Mouse (Mus musculus) right cerebral cortex, postnatal 4 days (tissue): ENCODE results near the gene Prps1l1.

Experiments
- DNase-seq: peaks from one replicate; pipeline ENCODE4 v3.0.0-alpha.2; 2022

Prps1l1 gene

DNA sequence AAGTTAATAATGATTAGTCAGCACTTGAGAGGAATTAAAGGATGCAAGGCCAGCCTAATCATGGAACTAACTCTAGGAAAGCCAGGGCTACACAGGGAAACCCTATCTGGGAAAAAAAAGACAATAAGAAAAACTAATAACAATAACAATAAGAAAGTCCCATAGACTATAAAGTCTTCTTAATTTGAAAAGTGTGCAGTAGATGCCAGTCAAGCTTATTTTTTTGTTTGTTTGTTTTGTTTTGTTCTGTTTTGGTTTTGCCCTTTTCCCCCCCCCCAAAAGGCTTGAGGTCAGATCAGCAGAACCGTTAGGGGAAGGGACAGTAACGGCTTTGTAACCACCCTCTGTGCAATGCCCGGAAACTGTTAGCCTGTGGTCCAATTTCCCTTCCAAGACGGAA, at the start of gene Prps1l1:
Gene Prps1l1, plus strand, starts transcription at position 301 of the 400 bp plus-strand sequence.
- no peak for DNase-seq

DNA sequence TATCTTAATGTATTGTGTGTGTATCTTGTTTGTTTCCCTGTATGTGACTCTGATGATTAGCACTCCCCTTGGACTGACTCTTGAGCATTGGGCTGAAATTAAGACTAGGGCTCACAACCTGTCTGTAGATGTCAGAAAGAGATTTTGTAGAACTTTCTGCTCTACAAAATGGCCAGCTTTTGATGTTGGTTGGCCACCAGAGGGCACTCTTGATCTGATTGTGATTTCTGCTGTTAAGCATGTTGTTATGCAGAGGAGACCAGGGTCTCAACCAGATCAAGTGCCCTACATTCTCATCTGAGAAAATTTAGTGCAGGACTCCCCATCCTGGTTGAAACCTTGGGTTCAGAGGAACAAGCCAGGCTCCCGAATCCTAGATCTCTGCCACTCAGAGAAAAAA, 46.6 kb upstream of the Prps1l1 start:
- DNase-seq = peak; percentile 16

DNA sequence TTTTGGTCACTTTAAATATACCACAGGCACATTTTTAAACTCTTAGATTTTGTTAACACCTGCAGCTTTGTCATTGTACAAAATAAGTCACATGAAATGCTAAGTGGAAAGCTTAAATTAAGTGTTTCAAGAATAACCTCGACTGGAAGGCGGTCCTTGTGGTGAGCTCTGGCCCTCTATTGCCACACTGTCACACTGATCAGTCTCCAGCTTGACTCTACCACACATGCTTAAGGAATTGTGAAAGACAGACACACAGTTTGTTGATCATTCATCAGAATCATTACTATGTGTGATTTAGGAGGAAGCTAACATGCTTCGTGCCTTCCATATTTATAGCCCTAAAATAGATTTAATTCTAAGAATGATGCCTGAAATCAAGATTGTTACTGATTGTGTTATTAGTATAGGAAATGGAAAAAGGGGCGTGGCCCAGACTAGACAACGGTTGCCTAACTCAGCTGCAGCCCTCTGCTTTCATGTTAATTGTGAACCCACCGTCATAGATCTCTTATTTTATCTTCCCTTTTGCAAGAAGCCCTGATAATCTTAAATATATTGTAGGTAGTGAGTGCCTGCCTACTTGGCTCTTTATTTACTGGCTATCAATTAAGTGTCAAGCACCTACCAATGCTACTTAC, 35.4 kb upstream of the Prps1l1 start:
- no peak for DNase-seq

DNA sequence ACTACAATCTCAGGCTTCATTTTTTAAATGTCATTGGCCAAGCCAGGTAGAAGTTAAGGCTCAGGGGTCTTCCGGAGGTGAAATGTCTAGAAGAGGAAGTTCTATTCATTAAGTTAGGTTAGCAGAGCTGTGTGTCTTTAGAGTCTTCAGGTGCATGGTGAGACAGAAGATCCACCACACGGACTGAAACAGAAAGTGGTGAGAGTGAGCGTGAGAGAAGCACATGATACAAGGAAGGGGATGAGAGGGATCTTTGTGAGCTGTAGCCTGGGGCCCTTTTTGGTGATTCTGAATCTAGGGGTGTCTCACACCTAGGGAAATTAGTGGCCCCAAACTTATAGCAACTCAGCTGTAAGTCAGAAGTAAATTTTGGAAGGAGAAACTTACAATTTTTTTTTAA, 8.6 kb upstream of the Prps1l1 start:
- DNase-seq = no peak

DNA sequence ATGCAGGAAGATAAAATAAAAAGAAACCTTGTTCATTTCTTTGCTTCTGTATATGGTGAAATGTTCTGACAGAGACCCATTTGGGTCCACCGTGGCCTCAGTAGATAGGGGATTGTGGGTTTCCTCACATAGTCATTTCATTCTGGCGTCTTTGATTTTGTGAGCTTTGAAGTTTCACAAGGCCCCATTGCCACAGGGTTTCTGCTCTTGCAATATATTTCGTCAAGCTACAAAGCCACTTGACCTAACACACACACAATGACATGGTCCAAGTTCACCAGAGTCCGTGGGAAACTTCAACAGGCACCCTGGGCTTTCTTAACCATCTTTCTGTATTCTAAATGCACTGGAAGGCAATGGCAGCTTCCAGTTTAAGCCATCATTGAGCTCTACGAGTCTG, 1.3 kb downstream of the Prps1l1 start:
- no peak for DNase-seq

DNA sequence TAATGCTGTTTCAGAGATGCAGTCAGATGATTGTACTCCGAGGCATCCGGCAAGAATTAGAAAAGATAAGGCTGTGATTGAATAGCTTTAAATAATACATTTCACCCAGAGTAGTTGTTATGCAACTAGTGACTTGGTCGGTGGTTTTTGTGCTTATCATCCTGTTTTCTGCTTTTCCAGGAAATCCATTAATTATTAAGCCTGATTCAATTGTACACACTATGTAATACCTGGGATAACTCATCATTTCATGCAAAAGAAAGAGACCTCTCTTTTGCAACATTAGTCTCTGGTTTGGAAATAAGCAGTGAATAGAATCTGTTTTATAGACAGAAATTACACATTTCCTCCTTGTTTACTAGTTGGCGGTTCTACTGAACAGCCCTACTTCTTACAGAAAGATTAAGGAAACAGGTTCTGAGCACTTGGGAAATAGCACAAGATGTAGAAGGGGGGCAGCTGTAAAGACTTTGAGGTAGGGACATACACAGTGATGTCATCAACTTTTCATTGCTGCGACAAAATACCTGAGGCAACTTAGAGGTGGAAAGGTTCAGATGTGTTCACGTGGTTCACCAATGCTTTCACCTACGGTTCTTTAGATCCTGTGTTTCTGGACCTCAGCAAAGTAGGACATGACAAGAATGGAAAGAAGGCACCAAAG, 5.1 kb downstream of the Prps1l1 start:
- no peak for DNase-seq

DNA sequence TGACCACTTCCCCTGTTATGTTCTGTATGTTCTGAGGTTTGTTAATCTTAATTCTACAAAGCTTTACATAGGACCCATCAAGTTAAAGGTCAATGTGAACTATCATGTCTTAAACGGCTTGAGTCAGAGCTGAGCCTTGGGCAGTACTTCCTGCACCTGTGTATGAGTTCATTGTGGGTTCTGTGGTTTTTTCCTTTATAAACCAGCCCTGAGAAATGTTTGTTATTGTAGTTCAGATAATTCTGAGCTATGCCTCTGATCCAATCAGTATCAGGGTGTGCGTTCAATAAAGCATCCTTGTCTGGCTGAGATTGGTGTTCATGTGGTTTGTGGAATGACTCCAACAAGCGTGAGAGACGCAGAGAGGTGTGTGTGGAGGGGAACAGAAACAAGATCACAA, 5.8 kb downstream of the Prps1l1 start:
- DNase-seq = no peak

DNA sequence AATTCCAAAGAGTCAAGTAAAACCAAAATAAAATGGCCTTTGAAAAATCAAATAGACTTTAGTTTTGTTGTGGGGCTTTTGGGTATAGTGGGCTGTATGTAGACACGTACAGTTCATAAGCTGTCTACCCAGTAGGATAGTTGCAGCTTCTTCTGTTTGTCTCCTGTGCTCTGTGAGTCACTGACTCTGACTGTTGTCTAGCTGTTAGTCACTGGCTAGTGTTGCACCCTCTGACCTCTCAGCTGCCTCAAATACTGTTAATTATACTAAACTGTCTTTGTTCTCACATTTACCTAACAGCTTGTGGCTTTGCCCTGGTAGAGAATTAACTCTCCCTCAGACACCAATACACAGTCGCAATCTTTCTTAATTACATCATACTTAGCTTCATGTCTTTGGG, 7.3 kb downstream of the Prps1l1 start:
- DNase-seq = no peak

DNA sequence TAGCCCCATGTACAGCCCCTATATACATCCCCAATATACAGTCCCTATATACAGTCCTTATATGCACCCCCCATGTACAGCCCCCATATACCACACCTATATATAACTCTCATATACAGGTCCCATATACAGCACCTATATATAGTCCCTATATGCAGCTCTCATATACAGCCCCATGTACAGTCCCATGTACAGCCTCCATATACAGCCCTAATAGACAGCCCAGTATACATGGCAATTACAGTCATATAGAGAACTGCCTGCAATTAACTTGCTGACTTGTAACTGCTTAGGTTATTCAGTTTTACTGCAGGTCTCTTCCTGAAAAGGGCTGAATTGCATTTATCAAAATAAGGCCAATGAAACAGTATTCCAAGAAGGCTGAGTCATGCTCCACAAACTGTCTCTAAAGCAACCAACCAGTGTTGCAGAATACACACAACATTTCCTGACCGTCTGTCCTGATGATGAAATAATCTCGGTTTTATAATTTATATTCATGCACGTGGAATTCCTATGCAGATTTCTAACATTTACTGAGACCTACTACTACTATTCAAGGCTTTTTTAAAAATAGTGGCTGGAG, 13.1 kb downstream of the Prps1l1 start:
- no peak for DNase-seq

DNA sequence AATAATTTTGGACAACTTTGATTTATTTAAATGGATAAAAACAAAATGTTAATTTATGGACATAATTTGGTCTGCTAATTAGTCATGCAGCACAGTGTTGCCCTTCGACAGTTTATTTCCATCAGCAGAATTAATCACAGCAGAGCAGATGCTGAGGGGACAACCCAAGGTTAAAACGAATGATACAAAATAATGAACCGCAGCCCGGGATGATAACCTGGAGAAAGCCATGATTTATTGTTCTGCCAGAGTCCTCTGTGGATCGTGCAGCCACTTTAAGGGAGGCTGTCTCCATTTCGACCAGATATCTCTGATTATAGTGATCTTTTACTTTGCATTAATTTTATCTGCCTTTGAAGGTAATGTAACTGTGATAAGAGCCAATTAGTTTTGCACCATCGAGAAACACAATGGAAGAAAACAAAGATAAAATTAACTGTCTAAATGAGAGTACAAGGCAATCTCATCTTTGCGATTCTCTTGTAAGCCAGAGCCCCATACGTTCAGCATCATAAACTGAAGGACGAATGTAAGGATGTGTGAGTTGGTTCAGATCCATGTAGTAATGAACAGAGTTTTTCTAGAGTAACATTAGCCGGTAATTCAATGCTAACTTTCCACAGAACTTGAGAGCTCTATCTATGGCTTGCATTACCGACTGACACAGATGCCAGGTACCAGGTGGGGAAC, 14.4 kb downstream of the Prps1l1 start:
- no peak for DNase-seq

DNA sequence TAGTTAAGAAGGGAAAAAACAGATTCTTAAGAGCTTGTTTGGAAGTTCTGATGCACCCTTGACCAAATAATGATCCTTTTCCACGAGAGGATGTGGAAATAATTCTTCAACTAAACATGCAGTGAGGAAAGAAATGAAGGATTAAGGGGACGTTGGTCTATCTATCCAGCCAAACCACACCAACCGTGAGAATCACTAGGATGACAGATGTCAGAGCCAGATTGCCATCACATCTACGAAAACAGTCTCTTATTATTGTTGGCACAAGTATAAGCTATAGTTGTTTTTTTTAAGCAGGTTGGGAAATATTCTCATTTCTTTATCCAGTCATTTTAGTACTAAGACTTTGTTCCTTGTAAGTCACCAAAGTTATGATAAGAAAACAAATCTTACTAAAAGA, 15.8 kb downstream of the Prps1l1 start:
- DNase-seq = no peak

DNA sequence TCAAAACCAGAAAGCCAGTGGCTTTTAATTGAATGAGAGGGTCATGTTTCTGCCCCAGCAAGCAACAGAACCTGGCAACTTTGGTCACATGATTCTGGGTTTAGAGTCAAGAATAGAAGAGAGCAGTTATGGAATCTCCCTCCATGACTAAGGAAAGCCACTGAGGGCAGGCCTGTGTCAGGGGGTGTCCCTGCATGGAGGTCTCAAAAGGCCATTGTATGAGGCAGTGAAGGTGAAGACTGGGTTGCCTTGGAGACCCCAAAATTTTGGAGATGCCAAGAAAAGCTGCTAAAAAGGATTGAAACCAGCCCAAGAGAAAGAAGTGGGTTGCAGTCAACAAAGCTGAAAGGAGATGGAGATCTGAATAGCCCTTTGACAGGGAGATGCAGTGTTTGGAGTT, 21.2 kb downstream of the Prps1l1 start:
- no peak for DNase-seq

DNA sequence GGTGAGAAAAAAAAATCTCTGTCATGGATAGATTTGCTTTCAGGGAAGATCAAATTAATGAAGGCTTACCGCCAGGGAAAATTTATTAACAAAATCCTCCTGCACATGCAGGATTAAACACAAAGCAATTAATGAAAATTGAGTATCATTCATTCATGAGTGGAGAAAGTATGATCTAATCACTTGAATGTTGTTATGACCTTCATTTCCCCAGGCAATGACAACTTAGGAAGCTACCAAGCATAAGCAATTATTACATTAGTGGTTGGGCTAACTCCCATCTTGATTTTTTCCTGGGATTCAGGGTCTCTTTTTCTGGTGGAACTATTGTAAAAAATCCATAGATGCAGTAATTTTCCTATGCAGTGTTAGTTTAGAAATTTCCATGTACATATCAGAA, 23.3 kb downstream of the Prps1l1 start:
- no peak for DNase-seq

DNA sequence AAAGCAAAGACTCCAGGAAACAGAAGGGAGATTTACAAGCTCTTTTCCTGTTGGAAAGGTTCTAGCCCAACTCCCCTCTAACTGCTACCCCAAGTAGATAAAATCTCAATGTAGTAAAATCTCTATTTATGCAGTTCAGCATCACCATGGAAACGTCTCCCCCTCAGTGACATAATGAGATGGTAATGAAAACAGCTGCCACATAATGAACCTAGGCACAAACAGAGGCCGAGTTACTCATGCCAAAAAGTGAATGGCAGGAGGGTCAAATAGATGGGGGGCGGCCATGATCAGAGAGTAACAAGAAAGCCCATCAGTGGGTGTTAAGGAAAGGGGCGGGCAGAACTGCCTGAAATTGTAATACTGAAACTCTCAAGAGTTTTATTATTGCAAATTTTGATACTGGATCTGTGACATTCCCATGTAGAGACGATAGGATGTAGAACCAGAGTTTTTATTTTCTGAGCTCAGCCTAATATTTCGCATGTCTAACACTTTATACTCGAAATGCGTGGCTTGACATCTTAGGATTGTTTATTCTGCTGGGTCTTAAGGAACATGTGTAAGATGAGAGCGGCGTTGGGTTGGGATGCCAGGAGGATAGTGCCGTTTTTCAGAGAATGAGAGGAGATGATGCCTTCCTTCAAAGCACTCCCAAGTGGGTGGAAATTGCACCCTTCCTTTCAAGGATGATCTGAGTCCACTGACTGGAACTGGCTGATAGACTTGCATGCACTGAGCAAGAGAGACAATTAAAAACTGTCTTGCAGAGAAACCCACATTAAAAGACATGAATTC, 24.0 kb downstream of the Prps1l1 start:
- DNase-seq = peak; percentile 6

DNA sequence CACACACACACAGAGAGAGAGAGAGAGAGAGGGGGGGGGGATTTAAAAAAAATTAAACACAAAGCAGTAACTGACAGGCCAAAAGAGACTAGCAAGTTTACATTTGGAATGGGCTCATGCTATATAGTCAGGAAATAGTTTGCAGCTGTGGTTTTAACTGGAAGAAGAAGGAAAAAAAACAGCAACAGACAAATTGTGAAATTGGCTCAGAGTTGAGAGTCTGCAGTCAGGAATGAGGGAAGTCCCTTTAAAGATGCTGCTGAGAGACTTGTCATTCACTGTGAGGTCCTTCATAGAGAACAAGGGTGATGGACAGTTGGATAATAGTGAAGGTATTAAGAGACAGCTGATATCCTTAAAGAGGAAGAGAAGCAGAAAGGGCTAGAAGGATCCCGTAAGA, 26.9 kb downstream of the Prps1l1 start:
- no peak for DNase-seq

DNA sequence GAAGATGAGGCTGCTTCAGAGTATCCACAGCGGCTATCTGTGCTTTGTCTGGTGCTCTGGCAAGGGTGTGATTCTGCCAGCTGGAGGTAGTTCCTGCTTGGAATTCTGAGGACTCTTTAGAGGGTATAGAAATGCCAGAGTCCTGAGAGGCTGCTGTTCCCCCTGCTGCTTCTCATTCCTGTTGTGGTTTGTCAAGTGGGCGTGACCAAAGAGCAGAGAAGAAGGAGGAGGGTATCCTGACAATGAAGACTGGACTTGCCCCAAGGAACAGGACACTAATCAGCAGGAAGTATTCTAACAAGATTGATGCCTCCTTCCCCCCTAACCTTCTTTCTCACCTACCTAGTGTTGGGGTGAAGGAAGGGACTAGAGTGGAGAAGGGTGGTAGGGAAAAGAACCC, 29.4 kb downstream of the Prps1l1 start:
- no peak for DNase-seq

DNA sequence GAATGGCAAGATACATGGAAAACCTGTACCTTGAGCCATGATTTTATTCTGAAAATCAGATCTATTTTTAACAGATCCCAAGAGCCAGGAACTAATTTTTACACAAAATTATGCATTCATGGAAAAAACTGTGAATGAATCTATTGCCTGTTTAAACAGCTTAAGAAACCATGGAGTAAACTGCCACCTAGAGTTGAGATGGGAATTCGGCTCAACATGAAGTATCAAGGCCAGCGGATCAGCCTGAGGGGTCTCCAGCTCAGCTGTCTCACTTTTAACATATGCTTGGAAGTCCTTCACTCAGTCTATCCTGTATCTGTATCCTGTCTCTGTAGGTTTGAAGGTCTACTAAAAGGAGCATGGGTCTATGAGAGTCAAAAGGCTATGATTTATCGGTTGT, 31.5 kb downstream of the Prps1l1 start:
- DNase-seq = no peak

DNA sequence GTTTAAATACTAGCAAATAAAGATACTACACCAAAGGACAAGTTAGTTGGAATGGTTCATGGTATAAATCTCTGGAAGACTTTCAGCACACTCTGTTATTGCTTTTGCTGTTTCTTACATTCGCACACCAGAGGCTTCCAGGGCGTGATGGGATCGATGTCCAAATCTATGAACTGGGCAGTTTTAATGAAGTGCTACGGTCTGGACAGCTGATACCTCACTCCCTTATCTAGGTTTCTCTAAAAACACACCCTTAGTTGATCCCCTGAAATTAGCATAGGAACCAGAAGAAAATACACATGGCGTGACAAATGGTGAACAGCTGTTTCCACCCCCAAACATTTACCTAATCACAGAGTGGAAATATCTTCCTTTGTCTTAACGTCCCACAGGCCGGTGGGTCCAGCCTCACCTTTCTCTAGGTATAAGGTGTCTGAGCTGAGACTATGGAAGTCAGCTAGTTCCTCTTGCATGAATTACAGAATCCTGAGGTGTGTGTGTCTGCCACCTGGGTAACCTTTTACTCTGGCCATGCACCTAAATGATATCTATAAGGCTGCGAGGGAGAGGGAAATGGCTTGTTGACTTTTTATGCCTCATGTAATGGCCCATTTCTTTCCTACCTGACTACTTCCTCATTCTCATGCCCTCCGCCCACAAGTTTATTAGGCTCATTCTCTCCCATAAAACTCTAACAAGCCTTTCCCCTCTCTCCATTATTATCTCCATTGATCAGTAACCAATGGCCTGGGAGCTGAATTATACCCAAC, 32.1 kb downstream of the Prps1l1 start:
- DNase-seq = no peak

DNA sequence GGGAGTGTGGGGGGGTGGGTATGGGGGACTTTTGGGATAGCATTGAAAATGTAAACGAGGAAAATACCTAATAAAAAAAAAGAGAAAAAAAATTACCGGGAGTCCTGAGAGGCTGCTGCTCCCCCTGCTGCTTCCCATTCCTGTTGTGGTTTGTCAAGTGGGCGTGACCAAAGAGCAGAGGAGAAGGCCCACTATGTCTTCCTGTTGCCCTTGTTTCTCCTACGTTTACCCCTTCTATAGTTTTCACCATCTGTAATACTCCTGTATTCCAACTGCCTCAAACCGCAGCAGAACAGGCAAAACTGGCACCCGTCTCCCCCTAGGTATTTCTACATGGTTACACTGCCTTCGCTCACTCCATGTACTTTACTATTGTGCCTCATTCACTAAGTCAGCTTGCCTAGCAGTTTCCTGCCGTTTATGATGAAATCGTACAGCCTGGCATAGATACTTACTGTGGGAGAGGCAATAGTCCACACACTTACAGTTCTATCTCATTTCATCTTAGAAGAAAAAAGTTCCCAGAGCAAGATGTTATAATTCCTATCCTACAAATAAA, 34.2 kb downstream of the Prps1l1 start:
- DNase-seq = no peak

DNA sequence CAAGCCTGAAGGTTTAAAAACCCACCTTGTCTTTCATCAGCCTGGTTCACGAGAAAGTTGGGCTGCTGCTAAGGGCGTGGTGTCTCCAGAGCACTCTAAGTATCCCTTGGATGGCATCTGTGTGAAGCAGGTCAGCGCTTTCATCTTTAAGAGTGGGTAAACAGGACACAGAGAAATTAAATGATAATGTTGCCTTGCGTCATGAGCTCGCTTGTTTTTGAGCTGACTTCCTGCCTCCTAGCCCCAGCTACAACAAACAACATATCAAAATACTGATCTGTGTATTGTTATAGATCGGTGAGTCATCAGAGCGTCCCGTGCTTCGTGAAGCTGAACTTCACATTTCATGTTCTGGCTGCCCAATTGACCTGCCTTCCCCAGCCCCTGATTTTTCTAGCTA, 36.7 kb downstream of the Prps1l1 start:
- DNase-seq = no peak

DNA sequence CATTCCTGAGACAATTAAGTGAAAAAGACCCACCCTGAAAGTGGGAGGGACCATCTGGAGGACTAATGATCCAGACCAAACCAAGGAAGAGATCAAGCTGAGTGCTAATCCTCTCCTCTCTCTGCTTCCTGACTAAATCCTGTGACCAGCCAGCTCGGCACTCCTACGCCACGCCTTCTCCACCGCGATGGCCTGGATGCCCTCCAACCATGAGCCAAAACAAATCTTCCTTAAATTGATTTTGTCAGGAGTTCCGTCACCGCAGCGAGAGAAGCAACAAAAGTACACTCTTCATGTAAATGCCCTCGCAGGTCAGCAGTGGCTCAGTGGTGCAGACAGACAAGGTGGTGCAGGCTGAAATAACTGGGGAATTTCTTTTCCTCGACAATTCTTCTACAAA, 37.5 kb downstream of the Prps1l1 start:
- DNase-seq = no peak

DNA sequence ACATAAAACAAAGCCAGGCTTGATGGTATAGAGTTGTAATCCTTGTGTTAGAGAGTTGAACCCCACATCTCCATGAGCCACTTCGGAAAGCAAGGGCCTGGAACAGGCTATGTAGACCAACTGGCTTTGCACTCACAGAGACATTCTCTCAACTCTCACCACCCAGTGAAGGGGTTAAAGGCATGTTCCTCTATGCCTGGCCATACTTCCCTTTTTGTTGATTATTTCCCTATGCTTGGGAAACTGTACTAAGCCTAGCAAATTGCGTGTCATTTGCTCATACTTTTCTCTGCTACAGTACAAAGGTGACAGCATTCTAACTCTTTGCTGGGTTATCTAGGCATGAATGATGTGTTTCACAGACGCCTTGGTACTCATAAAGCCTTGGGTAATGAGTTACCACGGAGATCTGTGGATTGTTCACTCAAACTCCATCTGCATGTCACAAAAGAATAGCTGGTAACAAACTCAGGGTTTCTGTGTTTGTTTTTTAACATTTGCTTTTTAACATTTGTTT, 41.4 kb downstream of the Prps1l1 start:
- no peak for DNase-seq
